Mouse (Mus musculus) adrenal gland, postnatal 36 days (tissue): ENCODE measurements around the gene Spag16. TPM values are rescaled to one million over a fixed set of nuclear protein-coding genes. Genes with fewer than 3 reads are reported as not detected.
A peak's percentile ranks its signal among the peaks of the same experiment; 100 is the strongest.

Experiments
- DNase-seq, 2 experiments: peaks; one replicate each; pipeline ENCODE4 v3.0.0; 2021; ENCODE audit warnings: mixed read lengths in 1 of 2
- total RNA-seq, 2 experiments: library from RNA; stranded (reverse); gene quantifications; 2 replicates each; pipeline ENCODE4 v1.2.3; 2021

Spag16 gene
- total RNA-seq, 2 experiments from 2014 or later: not detected

GRCm38 (mm10) chr1:70442209-70443080, 615.7 kb downstream of the Spag16 start:
- no peak for DNase-seq

- no peak for DNase-seq
Observed at GRCm38 (mm10) chr1:70479864-70480263, 653.1 kb downstream of the Spag16 start.

- no peak for DNase-seq
Observed at GRCm38 (mm10) chr1:70518918-70519317, 692.1 kb downstream of the Spag16 start.

- DNase-seq: no peak
Observed at GRCm38 (mm10) chr1:70527134-70527533, 700.4 kb downstream of the Spag16 start.

- DNase-seq: no peak
Observed at GRCm38 (mm10) chr1:70529771-70530170, 703.0 kb downstream of the Spag16 start.

GRCm38 (mm10) chr1:70551839-70552238, 725.1 kb downstream of the Spag16 start:
- DNase-seq: no peak

GRCm38 (mm10) chr1:70621805-70622204, 795.0 kb downstream of the Spag16 start:
- peak in 1 of 2 experiments; percentile 4 for DNase-seq

GRCm38 (mm10) chr1:70624803-70625460, 798.2 kb downstream of the Spag16 start:
- no peak for DNase-seq

GRCm38 (mm10) chr1:70652719-70653118, 825.9 kb downstream of the Spag16 start:
- no peak for DNase-seq

GRCm38 (mm10) chr1:70692529-70692928, 865.8 kb downstream of the Spag16 start:
- peak in 1 of 2 experiments; percentile 4 for DNase-seq

- DNase-seq: no peak
Observed at GRCm38 (mm10) chr1:70700270-70700669, 873.5 kb downstream of the Spag16 start.

GRCm38 (mm10) chr1:70703934-70704333, 877.2 kb downstream of the Spag16 start:
- no peak for DNase-seq

- DNase-seq: no peak
Observed at GRCm38 (mm10) chr1:70705821-70706220, 879.1 kb downstream of the Spag16 start.

GRCm38 (mm10) chr1:70725045-70725444, 898.3 kb downstream of the Spag16 start:
- DNase-seq: no peak

GRCm38 (mm10) chr1:70725655-70726066, 898.9 kb downstream of the Spag16 start, which contains the start of gene Vwc2l:
Gene Vwc2l (plus strand): TSS chr1:70725715.
- peak; percentile 70 to 71 for DNase-seq

Other genes with a start within 250 kb of the Spag16 start
- 10 to 100 TPM in 1 of 2 experiments, 1 to 10 TPM in 1; 8.9 to 10.5 TPM for gene Ikzf2, start 139.7 kb upstream of the Spag16 start, total RNA-seq